Mouse (Mus musculus) embryonic fibroblast, embryonic 13.5 days (primary cell): ENCODE data around the gene Ptpn6.

Source experiments
- CTCF ChIP-seq: IDR thresholded peaks from 2 replicates; pipeline ENCODE4 v1.5.1; 2011; ENCODE audit warnings: mild to moderate bottlenecking, control low read depth, low read length, moderate library complexity, borderline replicate concordance; ENCODE audit not compliant: insufficient read depth
- POLR2A ChIP-seq: IDR thresholded peaks from 2 replicates; pipeline ENCODE4 v1.6.1; 2011; ENCODE audit warnings: low read depth, mild to moderate bottlenecking, control low read depth, low read length, moderate library complexity

DNA sequence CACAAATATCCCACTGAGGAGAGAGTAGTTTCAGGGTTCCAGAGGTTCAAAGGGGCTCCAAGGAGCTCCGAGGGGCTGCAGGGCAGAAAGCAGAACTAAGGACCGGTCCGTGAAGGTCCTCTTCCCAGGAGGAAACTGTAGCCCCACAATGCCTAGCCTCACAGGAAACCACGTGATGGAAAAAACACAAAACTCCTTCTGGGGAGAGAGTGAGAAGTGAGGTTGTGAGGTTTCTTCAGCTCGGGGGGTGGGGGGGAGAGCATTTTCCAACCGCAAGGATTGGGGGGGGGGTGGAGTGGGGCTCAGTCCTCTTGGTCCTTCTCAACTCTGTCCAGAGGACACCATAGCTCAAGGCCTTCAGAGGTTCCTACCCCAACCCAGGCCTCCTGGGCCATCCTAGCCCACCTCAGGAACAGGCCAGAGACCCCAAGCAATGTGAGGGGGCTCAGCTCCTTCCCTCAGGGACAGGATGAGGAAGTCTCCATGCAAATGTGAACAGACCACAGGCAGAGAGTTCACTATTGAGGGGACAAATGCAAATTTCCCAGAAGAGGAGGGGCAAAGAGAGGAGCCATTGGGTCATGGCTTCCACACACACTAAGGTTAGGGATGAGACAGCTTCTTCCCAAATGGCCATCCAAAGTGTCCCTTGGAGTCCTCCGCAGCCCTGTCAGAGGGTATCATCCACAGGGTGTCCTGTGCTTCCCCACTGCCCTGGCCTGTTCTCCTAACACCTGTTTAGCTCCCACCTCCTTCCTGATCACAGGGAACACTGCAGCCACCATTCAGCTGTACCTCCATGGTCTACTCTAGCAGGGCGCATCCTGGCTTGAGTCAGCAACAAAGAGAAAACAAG is 8.4 kb downstream of the Ptpn6 start:
- TF ChIP-seq CTCF (no peak), POLR2A (no peak)
